Comparison of ENCODE assay signal across 11 mouse cellular contexts in the genomic region with DNA sequence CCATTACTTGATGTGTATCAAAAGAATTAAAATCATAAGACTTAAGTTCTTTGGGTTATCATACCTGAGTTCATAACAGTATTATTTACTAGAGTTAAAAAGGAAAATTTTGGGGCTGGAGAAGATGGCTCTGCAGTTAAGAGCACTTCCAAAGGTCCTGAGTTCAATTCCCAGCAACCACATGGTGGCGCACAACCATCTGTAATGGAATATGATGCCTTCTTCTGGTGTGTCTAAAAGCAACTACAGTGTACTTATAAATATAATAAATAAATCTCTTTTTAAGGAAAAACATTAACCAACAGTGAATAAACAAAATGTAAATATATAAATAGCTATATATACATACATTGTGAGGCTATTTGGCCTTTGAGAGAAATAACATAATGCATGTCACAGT. TPM values are rescaled to one million over a fixed set of nuclear protein-coding genes. Genes with fewer than 3 reads are reported as not detected.
DNase-seq lines count a peak whose midpoint lies in the region; ATAC-seq and TF ChIP-seq lines count a peak whose summit lies in the region.
"Had no signal": no experiment of that assay in that cellular context is flagged by ENCODE, and none has a peak within 500 bp of the region (broad histone marks: within the 10 kb centered on the region; RNA-seq: fewer than 3 reads in every experiment).

No protein-coding gene starts in this region.

- TF ChIP-seq CTCF in gastrocnemius, adult 2 months (IDR thresholded peaks at IDR 0.05): peak; percentile 53

- H3K4me3 ChIP-seq in gastrocnemius, adult 2 months: no peak overlapping the region
- H3K4me3 ChIP-seq: forebrain, embryonic 15.5 days; heart, embryonic 10.5 days had no signal

- no peak for ATAC-seq in CD4-positive, CD25-positive, alpha-beta regulatory T cell, adult 4 months
- ATAC-seq: forebrain, embryonic 15.5 days had no signal

- intact Hi-C loops in gastrocnemius, adult 2 months (cut with DNase I): no loop called here

- no peak overlapping the region for H3K27ac ChIP-seq in gastrocnemius, adult 2 months
- H3K27ac ChIP-seq: forebrain, embryonic 15.5 days; heart, embryonic 10.5 days had no signal

- DNase-seq in gastrocnemius, adult 2 months: no peak
- no peak for DNase-seq in gastrocnemius, postnatal 4 days (ENCODE audit: low spot score in 2 of 2)
- DNase-seq in kidney, postnatal 14 days: peak; percentile 19
- DNase-seq in kidney, adult 18-20 months: no peak
- peak; percentile 41 for DNase-seq in 416B (ENCODE audit: low read depth)
- DNase-seq in lung, adult 18-20 months: peak; percentile 17
- DNase-seq in gastrocnemius, adult 18-20 months (ENCODE audit: low spot score): no peak
- DNase-seq: thymus, postnatal 36 days had no signal

RNA-seq across cellular contexts. Expression of gene Nop58, which starts 17.0 kb away (rescaled TPM):
- total RNA-seq in gastrocnemius, adult 2 months (2021): 10 to 100 TPM; 25.8 to 28.6 TPM
- total RNA-seq in gastrocnemius, postnatal 4 days (2021): 10 to 100 TPM; 77.7 to 96.0 TPM
- 100 to 1,000 TPM; 181 to 197 TPM for polyA plus RNA-seq in CD4-positive, CD25-positive, alpha-beta regulatory T cell, adult 4 months (2017; shearing (Covaris generic))
- total RNA-seq in gastrocnemius, adult 18-20 months (2021): 10 to 100 TPM; 23.0 to 29.8 TPM

RNA-seq across cellular contexts. Expression of gene Sumo1, which starts 31.1 kb away (rescaled TPM):
- 10 to 100 TPM; 50.3 to 69.0 TPM for total RNA-seq in gastrocnemius, adult 2 months (2021)
- 10 to 100 TPM; 87.3 to 97.7 TPM for total RNA-seq in gastrocnemius, postnatal 4 days (2021)
- polyA plus RNA-seq in CD4-positive, CD25-positive, alpha-beta regulatory T cell, adult 4 months (2017; shearing (Covaris generic)): 100 to 1,000 TPM; 471 to 552 TPM
- total RNA-seq in gastrocnemius, adult 18-20 months (2021): 10 to 100 TPM; 57.1 to 63.8 TPM

Comparison
In these comparisons a context has a peak if more than half of its experiments do, and no peak if none do; other contexts are left out.
1. DNase-seq: peak in kidney, postnatal 14 days (single experiment), 416B (single experiment) and lung, adult 18-20 months (2 of 2); none in gastrocnemius, adult 2 months (single experiment), gastrocnemius, postnatal 4 days (0 of 2), kidney, adult 18-20 months (single experiment) and gastrocnemius, adult 18-20 months (single experiment).